Mouse (Mus musculus) right cerebral cortex, adult 2 months (tissue): Measurements from ENCODE around the gene Ctns.

Experiments
- DNase-seq, 2 experiments: peaks; one replicate each; pipeline ENCODE4 v3.0.0; 2021 to 2022; ENCODE audit warnings: low spot score in 2 of 2

The Ctns gene

DNA sequence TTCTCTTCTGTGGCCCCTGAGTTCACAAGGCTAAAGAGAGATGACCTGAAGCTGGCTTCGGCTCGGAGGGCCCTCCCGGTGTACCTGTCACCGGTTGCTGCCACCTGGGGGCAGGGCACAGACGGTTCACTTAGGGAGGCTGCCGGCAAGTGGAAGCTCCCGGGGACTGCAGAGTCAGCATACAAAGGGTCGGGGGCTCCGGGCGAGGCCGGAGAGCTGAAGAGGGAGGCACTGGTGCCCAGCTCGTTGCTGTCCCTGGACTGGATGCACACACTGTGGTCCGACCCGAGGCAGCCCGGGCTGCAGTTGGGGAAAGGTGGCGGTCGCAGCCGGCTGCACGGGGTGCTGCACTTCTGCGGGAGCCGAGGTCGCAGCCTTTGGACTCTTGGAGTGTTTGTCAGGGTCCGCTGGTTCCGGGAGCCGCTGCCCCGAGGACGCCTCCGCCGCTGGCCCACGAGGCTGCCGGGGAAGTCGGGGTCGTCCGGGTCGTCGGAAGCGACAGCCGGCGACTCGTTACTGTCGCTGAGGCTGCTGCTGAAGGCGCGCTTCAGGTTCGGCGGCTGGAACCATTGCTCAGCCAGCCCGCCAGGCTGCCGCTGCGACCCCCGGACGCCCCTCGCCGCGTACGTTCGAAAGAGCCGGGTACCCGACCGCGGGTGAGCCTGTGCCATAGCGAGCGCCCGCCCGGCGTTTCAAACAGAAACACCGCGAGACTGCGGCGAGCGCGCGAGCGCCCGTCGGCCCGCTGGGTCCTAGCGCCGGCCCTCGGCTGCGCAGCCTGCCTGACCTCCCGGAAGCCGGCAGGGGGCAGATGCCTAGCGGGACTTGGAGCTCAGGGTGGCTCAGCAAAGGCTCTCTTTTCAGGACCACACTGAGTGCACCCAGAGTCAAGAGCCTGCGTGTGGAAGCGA, 61.0 kb downstream of the Ctns start, which contains the start of gene Haspin:
Gene Haspin (minus strand): TSS at position 704 of the 911 bp plus-strand sequence.
- peak; percentile 88 for DNase-seq

DNA sequence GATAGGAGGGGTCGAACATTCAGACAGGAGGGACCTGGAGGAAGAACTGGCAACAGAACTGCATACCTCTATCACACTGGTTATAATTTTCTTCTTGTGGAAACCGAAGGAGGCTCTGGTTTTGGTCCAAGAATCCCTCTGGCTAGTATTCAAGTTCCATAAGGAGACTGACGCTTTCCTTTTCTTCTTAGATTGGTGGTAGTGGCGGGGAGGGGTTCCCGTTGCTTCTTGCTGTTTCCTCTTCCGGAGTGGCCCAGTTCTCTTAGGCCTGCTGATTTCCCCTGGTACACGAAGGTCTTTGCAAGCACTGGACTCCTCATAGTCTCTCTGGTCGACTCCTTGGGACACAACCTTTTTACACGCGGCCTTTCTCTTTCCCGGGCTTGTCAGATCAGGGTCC, 61.7 kb downstream of the Ctns start:
- no peak for DNase-seq

DNA sequence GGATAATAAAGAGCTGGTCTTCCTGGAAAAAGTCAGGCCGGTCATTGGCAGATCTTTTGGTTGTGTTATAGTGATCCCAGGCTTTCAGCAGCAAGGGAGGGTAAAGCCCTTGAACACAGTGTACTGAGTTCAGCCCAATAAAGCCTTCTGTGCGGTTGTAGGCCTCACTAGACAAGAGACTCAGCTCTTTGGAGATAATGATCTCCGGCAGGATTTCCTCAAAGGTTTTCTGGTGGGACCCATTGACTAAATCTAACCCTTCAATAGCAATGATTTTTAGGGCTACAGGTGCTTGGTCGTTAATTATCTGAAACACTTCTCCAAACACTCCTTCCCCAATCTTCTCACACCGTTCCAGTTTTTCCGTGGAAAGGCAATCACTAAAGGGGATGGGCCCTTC, 62.3 kb downstream of the Ctns start:
- no peak for DNase-seq

DNA sequence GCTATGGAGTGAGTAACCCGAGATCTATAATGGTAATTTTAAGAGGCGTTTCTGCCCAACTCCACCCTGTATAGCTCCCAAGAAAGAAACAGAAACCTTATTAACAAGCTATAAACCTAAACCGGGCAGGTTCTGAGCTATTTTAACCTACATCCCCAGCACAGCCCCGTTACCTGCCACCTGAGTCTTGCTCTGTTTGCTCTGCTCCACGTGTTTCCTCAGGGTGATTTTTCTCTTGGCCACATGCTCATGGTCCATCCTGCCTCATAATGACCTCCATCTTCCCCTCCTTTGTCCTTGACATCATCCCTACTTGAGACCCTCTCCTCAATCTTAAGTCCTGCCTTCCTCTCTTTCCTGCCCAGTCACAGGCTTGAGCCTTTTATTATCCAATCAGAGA, 64.6 kb downstream of the Ctns start:
- no peak for DNase-seq
